Mouse (Mus musculus): ENCODE results near the gene Cnn3.

The Cnn3 gene

DNA sequence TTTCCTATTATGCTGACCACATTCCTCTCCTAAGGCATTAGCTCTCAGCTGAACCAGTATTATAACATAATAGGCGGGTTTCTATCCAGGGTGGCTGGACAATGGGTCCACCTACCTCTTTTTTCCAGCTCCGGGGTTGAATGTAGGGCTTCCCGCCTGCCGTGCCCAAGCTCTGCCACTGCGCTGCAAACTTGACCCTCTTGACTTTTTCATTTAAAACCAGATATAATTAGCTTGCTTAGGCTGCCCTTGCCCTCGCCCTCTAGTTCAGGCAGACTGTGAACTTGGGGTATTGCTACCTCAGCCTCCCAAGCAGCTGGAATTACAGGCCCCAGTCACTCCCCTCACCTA, 8.1 kb upstream of the Cnn3 start:
- DNase-seq (ENCODE audit: low spot score in 2 of 2): no peak

- DNase-seq (ENCODE audit: low spot score in 2 of 2): no peak
These were observed 7.4 kb upstream of the Cnn3 start for GRCm38 (mm10) chr3:121418850-121419435.

DNA sequence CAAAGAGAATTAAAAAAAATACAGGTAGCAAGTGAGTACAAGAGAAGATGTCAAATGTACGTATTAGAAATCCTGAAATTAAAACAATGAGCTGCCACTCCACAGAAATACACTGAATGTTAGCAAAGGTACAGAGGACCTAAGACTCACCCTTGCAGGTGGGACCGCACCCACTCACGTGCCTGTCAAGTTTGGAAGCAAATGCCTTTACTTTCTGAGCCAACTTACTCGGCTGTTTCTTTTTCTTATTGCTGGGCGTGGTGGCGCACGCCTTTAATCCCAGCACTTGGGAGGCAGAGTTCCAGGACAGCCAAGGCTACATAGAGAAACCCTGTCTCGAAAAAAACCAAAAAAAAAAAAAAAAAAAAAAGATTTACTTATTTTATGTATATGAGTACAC, 3.9 kb upstream of the Cnn3 start:
- no peak for DNase-seq (ENCODE audit: low spot score in 2 of 2)

DNA sequence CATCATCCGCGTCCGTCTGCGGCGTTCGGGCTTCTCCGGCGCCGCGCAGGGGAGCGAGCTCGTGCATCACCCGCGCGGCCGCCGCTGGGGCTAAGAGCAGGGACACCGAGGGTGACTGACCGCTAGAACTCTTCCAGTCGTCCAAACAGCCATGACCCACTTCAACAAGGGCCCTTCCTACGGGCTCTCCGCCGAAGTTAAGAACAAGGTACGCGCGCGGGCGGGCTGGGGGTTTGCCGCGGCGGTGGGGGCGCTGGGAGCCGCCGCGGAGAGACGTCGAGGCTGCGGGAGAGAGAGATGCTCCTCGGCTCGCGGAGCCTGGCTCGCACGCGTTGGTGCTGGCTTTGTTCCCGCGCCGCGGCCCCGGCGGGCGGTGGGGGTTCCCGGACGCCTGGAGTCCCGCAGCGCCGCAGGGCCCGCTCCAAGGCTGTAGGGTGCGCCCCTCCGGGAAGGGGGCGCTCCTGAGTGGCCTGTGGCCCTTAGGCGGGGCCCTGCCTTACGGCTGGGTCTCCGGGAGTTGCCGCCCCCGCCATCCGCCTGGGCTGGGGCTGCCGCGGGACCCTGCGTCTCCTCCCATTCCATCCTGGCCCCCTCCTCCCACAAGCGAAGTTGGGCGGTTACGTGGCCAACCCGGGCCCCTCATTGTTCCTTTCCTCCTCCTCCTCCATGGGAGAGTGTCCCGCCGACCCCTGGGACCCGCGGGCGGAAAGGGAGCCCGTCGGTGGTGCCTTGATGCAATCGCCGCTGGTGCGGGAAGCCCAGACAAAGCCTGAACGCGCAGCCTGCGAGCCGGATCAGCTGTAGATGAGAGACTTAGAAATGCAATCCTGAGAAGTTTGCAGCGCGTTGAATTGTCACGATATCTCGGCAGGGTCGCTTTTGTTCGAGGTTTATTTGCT, 573 bp downstream of the Cnn3 start:
- peak; percentile 73 to 88 for DNase-seq (ENCODE audit: low spot score in 2 of 2)

GRCm38 (mm10) chr3:121427520-121427908, 1.2 kb downstream of the Cnn3 start:
- no peak for DNase-seq (ENCODE audit: low spot score in 2 of 2)

- DNase-seq (ENCODE audit: low spot score in 2 of 2): peak in 1 of 2 experiments; percentile 68
These were observed 1.9 kb downstream of the Cnn3 start for GRCm38 (mm10) chr3:121428230-121428629.

DNA sequence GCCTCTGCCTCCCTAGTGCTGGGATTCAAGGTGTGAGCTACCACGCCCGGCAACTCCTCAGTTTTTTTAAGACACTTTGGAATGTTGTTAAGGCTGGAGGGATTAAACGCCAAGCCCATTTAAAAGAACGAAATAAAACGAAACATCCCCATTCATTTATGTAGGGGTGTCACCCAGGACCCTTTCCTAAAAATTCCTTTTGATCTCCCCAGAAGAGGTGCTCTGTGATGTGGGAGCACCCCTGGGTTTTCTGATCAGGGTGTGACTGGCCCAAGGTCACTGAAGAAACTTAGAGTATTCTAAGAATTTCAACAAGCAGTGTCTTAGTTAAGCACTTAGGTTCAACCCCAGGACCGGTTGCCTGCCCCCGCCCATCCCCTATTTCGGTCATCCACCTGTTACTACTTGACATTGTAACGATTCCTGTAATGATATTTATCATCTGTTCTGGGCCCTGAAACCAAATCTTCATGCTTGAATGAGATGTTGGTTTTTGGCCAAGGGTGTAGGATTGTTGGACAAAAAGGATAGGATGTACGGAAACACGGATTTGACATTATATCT, 2.5 kb downstream of the Cnn3 start:
- no peak for DNase-seq (ENCODE audit: low spot score in 2 of 2)

DNA sequence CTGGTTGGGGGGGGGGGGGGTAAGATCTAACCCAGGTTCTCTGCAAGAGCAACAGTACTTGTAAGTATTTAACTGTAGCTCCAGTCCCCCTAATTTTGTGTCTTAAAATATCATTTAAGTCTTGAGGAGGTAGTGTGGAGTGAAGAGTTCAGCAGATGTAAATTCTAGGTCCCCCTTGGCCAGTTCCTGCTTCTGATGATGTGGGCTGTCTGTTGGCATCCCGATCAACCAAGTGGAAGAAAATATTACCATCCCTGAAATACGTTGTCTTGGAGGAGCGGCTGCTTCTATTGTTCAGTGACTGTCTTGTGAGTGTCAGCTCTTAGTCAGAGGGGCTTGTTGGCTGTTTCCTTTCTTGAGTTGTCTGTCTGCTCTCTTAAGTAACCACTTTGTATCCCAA, 3.2 kb downstream of the Cnn3 start:
- DNase-seq (ENCODE audit: low spot score in 2 of 2): no peak

DNA sequence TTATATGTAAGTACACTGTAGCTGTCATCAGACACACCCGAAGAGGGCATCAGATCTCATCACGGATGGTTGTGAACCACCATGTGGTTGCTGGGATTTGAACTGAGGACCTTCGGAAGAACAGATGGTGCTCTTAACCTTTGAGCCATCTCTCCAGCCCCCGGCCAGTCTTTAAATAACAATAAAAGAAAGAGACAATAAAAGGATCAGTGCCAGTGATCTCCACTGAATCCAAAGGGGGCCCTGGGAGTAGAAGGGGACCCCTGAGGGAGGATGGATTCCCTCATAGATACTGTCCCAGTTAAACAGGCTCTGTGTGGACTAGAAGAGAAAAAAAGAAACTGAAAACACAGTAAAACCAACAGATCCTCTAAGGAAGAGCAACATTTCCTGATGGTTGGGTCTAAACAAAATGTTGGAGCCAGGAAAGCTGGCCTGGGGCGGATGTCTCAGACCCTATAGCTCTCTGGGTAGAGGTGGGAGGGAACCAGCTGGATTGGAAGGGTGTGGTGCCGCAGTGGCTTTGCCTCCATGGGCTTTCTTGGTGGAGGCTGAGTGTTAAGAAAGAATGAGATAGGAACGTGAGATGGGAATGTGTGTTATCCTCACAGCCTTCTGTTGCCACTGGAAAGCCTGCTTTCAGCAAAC, 4.1 kb downstream of the Cnn3 start:
- no peak for DNase-seq (ENCODE audit: low spot score in 2 of 2)

- DNase-seq (ENCODE audit: low spot score in 2 of 2): no peak
These were observed 7.1 kb downstream of the Cnn3 start for GRCm38 (mm10) chr3:121433359-121433758.

DNA sequence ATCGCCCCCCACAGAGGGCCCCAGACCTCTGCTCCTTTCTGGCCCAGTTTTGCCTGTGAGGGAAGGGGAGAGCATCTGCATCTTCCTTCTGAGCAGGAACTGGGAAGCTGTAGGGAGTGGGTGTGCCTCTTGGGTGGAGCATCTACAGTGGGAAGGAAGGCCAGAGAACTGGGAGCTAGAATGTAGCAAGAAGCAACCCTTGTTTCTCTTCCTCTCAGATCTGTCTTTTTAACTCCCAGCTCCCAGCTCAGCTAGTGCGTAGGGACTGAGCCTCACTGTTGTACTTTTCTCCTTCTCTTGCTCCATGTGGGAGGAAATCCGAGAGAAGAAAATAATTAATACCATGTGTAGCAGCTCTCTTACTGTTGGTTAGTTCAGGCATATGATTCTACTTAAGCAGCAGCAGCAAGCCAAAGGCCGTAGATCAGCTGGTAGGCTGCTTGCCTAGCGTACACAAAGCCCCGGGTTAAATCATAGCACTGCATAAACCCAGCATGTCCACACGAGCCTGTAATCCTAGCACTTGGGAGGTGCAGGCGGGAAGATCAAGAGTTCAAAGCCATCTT, 7.8 kb downstream of the Cnn3 start:
- DNase-seq (ENCODE audit: low spot score in 2 of 2): no peak

DNA sequence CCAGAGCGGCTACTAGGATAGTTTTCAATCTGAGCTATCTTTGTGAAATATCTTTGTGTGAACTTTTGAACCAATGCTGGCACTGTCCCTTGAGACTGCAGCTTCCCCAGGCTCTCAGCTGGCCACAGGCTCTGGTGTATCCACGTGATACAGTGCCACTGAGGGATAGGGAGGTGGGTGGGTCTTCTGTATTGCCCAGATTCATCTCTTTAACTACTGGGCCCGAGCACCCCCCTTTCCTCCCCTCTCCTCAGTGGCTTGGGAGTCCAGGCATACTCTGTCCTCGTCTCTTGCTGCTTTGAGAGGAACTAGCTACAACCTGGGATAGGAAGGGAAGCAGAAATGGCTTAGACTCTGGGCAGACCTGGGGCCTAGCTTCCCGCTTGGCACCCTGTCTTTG, 9.0 kb downstream of the Cnn3 start:
- DNase-seq (ENCODE audit: low spot score in 2 of 2): no peak

GRCm38 (mm10) chr3:121437070-121437469, 10.8 kb downstream of the Cnn3 start:
- no peak for DNase-seq (ENCODE audit: low spot score in 2 of 2)

DNA sequence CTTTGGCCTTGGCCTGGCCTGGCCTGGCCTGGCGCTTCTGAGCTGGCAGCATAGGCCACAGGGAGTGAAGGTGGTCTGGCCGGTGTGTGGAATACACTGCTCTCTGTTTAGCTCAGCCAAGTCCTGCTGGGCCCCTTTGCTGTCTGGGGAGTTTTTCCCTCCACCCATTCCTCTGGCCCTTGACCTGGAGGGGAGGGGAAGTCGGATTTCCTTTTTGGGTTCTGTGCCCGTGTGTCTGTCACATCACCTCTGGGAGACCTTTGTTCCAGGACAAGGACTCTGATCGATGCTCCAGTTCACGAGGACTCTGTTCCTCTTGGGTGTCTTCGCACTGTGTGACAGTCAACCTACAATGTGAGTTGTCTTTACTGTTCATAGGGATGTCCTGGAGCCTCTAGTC, 11.7 kb downstream of the Cnn3 start:
- DNase-seq (ENCODE audit: low spot score in 2 of 2): no peak

GRCm38 (mm10) chr3:121439623-121440161, 13.4 kb downstream of the Cnn3 start:
- DNase-seq (ENCODE audit: low spot score in 2 of 2): no peak

DNA sequence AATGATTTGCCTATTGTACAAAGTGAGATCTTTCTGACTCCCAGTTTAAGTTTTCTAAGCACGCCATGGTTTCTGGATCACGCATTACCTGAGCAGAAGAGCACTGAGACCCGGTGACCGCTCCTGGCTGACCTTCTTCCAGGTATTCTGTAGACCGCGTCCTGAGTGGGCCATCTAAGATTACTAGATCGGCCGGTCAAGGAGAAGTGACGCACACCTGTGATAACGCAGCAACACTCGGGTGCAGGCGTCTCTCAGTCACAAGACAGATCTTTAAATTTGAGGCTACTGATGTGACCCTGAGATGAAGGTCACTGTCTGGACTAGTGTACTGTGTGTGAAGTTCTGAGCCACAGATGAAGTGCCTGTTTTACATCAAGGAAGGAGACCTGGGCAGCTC, 15.2 kb downstream of the Cnn3 start:
- DNase-seq (ENCODE audit: low spot score in 2 of 2): no peak

DNA sequence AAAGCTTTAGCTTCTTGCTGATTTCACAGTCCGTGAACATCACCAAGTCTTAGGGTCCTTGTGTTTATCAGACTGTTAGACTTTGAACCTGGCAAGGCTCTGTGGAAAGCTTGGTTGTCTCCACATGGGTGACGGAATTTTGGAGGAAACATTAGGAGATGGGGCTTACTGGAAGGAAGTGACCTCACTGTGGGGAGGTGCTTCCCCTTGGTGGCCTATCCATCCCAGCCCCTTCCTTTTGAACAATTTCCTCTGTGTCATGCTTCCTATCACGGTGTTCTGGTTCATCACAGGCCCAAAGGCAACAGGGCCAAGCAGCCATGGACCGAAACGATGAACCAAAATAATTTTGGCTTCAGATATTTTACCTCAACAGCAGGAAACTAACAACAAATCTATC, 16.0 kb downstream of the Cnn3 start:
- DNase-seq (ENCODE audit: low spot score in 2 of 2): no peak

GRCm38 (mm10) chr3:121443861-121444271, 17.6 kb downstream of the Cnn3 start:
- no peak for DNase-seq (ENCODE audit: low spot score in 2 of 2)

DNA sequence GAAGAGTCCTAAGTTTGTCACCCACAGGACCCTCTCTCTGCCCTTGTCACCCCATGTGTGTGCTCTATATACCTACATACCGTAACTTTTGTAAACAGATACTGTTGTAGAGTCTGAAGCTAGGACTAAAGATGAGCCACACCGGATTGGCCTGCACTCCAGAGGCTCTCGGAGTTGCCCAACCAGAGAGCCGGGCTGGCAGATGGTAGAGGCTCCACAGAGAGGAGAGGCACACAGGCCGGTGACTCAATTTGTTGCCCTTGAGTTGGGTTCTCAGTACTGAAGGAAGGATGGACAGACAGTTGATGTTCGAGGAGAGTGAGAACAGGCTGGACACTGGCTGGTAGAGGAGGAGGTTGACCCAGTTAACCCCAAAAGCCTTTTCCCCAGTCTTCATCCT, 18.1 kb downstream of the Cnn3 start:
- DNase-seq (ENCODE audit: low spot score in 2 of 2): no peak

GRCm38 (mm10) chr3:121446454-121446853, 20.2 kb downstream of the Cnn3 start:
- DNase-seq (ENCODE audit: low spot score in 2 of 2): no peak

DNA sequence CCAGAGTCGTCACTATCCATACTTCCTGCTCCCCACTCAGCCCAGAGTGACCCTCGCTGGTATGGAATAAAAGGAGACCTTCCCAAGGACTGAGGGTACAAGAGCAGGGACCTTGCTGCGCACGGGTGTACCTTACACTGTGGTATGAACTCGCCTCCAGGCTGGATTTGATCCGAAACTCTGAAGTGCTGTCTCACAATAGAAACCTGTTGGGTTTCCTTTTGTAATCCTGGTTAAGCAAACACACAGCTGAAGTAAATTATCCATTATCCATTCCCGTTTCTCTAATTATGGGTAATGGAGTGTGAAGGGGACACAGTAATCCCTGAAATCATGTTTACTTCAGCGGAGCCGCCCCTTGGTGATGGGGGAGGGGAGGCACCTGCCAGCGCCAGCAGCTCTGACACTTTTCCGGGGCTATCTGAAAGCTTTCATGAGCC, 21.8 kb downstream of the Cnn3 start:
- no peak for DNase-seq (ENCODE audit: low spot score in 2 of 2)

DNA sequence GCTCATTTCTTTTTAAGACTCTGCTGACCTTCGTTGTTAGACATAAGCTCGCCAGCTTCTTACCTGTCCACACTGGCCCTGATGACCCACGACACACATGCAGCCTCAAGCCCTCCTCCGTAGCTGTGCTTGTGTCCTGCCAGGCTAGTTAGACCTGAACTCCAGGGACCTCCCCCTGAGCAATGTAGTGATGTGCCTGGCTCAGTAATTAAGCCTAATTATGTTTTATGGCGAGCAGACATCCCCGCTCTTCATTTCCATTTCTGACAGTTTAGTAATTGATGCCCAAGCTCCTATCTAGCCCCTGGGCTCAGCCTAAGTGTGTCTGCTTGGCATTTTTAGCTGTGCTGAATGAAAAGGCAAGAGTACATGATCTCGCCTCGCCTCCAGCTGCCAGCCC, 22.3 kb downstream of the Cnn3 start:
- no peak for DNase-seq (ENCODE audit: low spot score in 2 of 2)
